Mouse (Mus musculus) hindbrain, embryonic 11.5 days (tissue): Measurements from ENCODE around the gene Uba52. TPM values are rescaled to one million over a fixed set of nuclear protein-coding genes. Genes with fewer than 3 reads are reported as not detected.

ENCODE experiments used
- ATAC-seq: fragments of 200-750 bp; cut with Nextera tagmentation; 2 replicates; pipeline ENCODE4 v1.8.0; 2017; ENCODE audit warnings: mild to moderate bottlenecking, moderate TSS enrichment, moderate library complexity; ENCODE audit not compliant: low FRiP score
- DNase-seq: peaks from one replicate; pipeline ENCODE4 v3.0.0-alpha.2; 2015; ENCODE audit warnings: low spot score
- H3K27ac ChIP-seq: fragments of 300-500 bp; sonication (generic); 2 replicates; pipeline ENCODE4 v1.5.1; 2014; ENCODE audit warnings: mild to moderate bottlenecking, low read depth, low read length
- H3K27me3 ChIP-seq: fragments of 300-500 bp; sonication (generic); 2 replicates; pipeline ENCODE4 v1.6.1; 2014; ENCODE audit warnings: mild to moderate bottlenecking, low read length, moderate library complexity, mixed read lengths; ENCODE audit not compliant: control insufficient read depth, insufficient read depth
- H3K36me3 ChIP-seq: fragments of 300-500 bp; sonication (generic); 2 replicates; pipeline ENCODE4 v1.6.1; 2014; ENCODE audit warnings: mild to moderate bottlenecking, low read length, moderate library complexity, mixed read lengths; ENCODE audit not compliant: control insufficient read depth, insufficient read depth
- H3K4me1 ChIP-seq: fragments of 300-500 bp; sonication (generic); replicated peaks from 2 replicates; pipeline ENCODE4 v1.6.1; 2014; ENCODE audit warnings: low read length, mixed read lengths; ENCODE audit not compliant: control insufficient read depth, insufficient read depth
- H3K4me2 ChIP-seq: fragments of 300-500 bp; sonication (generic); replicated peaks from 2 replicates; pipeline ENCODE4 v1.6.1; 2014; ENCODE audit warnings: mild to moderate bottlenecking, low read depth, low read length
- H3K4me3 ChIP-seq: fragments of 300-500 bp; sonication (generic); 2 replicates; pipeline ENCODE4 v1.5.1; 2014; ENCODE audit warnings: low read depth, low read length
- H3K9ac ChIP-seq: fragments of 300-500 bp; sonication (generic); 2 replicates; pipeline ENCODE4 v1.6.1; 2014; ENCODE audit warnings: low read depth, low read length
- H3K9me3 ChIP-seq: fragments of 300-500 bp; sonication (generic); 2 replicates; pipeline ENCODE4 v1.6.1; 2016; ENCODE audit warnings: low read length; ENCODE audit not compliant: control insufficient read depth
- WGBS: fragments of 180-500 bp; shearing (Covaris S2); extraction: QIAGEN DNeasy Blood & Tissue Kit; methylation state at CpG from one replicate; pipeline ENCODE4 v1.1.7; 2014; 5-methylcytosine and 5-hydroxymethylcytosine counted together
- polyA plus RNA-seq: library from polyadenylated mRNA; unstranded; fragments of >200 nt; fragmentation: Nextera tagmentation; extraction: Ambion mirVana; gene quantifications from 2 replicates; pipeline ENCODE4 v1.2.1, GENCODE M21; 2014

The Uba52 gene
- polyA plus RNA-seq, 1 experiment from 2014 or later, result 814 TPM

DNA sequence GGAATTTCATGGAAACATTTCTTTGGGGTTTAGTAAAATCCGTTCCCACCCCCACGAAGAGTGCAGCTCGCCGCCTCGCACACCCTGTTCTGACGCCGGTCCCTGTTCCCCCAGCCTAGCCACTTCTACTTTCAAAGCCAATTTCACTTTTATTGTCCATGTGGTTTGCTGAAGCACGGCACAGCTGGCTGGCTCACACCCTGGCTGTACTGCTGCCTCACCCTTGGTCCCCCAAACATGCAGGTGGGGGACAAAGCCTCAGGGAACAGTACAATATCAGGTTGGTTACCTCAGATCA lies 48.1 kb downstream of the Uba52 start:
- Histone ChIP-seq H3K9ac (no peak overlapping the region), H3K9me3 (no peaks in the 10 kb centered on the region), H3K4me3 (no peak overlapping the region), H3K4me2 (no peak overlapping the region), H3K36me3 (no peaks in the 10 kb centered on the region), H3K27me3 (no peaks in the 10 kb centered on the region), H3K4me1 (no peaks in the 10 kb centered on the region), H3K27ac (no peak overlapping the region)
- ATAC-seq (no peak), DNase-seq (no peak)
- 97% methylated on average over 8 of the region's 8 CpGs for WGBS

DNA sequence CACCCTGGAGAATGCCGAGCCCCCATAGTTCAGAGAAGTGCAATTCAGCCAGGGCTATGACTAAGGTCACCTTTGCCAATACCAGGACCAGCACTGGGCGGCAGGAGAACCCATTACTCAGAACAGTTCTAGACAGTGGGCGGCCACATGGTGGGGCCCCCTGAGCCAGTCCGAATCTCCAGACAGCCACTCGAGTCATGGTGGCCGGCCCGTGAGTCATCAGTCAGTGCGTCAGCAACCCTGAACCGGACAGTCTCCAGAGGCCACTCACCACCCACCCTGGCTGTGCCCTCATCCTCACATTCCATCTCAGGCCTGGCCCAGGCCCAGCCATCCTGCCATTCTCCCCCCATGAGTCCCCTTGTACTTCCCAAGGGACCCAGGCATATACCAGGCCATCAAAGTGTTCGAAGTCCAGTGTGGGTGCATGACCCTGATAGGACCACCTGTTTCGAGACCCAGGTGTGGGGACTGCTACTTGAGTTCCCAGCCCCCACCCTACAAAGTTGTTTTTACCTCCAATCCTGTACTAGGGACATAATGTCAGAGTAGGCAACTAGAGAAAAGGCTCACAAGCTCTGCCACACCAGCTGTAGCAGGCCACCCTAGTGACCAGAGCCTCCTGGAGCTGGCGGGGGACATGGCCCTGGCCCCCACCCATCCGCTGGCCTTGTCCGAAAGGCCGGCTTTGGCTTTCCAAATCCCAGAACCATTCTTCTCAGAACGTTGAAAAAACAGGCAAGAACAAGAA lies 48.7 kb downstream of the Uba52 start:
- WGBS, result 90% methylated on average over 16 of the region's 16 CpGs

DNA sequence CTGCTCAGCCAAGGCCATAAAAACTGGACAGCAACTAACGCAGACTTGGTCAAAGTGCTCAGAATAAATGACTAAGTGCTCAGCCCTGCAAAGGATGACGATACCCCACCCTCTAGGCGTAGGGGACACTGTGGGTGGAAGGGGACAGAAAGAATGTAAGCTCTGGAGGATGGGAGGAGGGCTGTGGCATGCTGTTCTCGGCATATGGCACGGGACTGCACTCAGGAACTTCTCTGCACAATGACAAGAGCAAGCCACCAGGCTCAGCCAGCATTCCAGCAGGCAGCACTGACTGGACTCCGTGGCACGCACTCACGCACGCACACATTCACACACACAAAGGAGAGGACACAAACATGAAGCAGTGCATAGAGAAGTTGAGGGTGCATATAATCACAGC lies 50.0 kb downstream of the Uba52 start:
- no peak for DNase-seq
- WGBS, result 88% methylated on average over 9 of the region's 9 CpGs
- ATAC-seq, result no peak

More for the DNA sequence above, 48.7 kb downstream of the Uba52 start:
- ATAC-seq (no peak), DNase-seq (no peak)
- no peak overlapping the region for H3K27ac ChIP-seq
- H3K4me3 ChIP-seq, result no peak overlapping the region
- H3K36me3 ChIP-seq, result no peaks in the 10 kb centered on the region
- H3K4me2 ChIP-seq, result no peak overlapping the region
- no peak overlapping the region for H3K9ac ChIP-seq
- H3K9me3 ChIP-seq, result no peaks in the 10 kb centered on the region
- H3K27me3 ChIP-seq, result no peaks in the 10 kb centered on the region
- H3K4me1 ChIP-seq, result no peaks in the 10 kb centered on the region

GRCm38 (mm10) chr8:70460199-70460598 lies 50.4 kb downstream of the Uba52 start:
- 92% methylated on average over 5 of the region's 5 CpGs for WGBS
- ATAC-seq (no peak), DNase-seq (no peak)
- Histone ChIP-seq H3K27me3 (no peaks in the 10 kb centered on the region), H3K27ac (no peak overlapping the region), H3K9ac (no peak overlapping the region), H3K4me1 (no peaks in the 10 kb centered on the region), H3K9me3 (no peaks in the 10 kb centered on the region), H3K4me2 (no peak overlapping the region), H3K4me3 (no peak overlapping the region), H3K36me3 (no peaks in the 10 kb centered on the region)

More for the DNA sequence above, 50.0 kb downstream of the Uba52 start:
- H3K9ac ChIP-seq, result no peak overlapping the region
- H3K4me3 ChIP-seq, result no peak overlapping the region
- H3K9me3 ChIP-seq, result no peaks in the 10 kb centered on the region
- H3K36me3 ChIP-seq, result no peaks in the 10 kb centered on the region
- no peaks in the 10 kb centered on the region for H3K4me1 ChIP-seq
- H3K4me2 ChIP-seq, result no peak overlapping the region
- H3K27ac ChIP-seq, result no peak overlapping the region
- no peaks in the 10 kb centered on the region for H3K27me3 ChIP-seq

GRCm38 (mm10) chr8:70459636-70460035 lies 51.0 kb downstream of the Uba52 start:
- no peaks in the 10 kb centered on the region for H3K36me3 ChIP-seq
- DNase-seq, result no peak
- no peak overlapping the region for H3K27ac ChIP-seq
- no peaks in the 10 kb centered on the region for H3K27me3 ChIP-seq
- H3K9me3 ChIP-seq, result no peaks in the 10 kb centered on the region
- no peak for ATAC-seq
- H3K4me3 ChIP-seq, result no peak overlapping the region
- H3K4me1 ChIP-seq, result no peaks in the 10 kb centered on the region
- WGBS, result 95% methylated on average over 2 of the region's 2 CpGs
- no peak overlapping the region for H3K9ac ChIP-seq
- no peak overlapping the region for H3K4me2 ChIP-seq

DNA sequence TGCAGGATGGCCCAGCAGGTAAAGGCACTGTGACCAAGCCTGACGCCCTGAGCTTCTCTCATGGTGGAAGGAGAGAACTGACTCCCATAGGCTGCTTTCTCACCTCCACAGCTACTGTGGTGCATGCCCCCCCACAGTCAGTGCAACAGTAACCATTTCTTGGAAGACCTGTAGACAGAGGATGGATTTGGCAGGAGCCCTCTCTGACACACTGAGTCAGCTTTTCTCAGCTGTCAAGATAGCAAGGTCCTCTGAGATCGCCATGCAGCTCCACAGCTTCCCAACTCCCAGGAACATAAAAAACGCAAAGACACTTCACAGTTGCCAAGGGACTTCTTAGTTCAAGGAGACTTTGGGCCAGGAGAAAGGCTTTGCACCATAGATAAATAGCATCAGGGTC lies 52.1 kb downstream of the Uba52 start:
- no peaks in the 10 kb centered on the region for H3K9me3 ChIP-seq
- no peak overlapping the region for H3K27ac ChIP-seq
- 88% methylated on average over 3 of the region's 3 CpGs for WGBS
- H3K4me1 ChIP-seq, result no peaks in the 10 kb centered on the region
- H3K27me3 ChIP-seq, result no peaks in the 10 kb centered on the region
- no peak overlapping the region for H3K9ac ChIP-seq
- DNase-seq, result no peak
- no peak overlapping the region for H3K4me3 ChIP-seq
- no peak overlapping the region for H3K4me2 ChIP-seq
- no peaks in the 10 kb centered on the region for H3K36me3 ChIP-seq
- no peak for ATAC-seq

Other genes starting within 250 kb of the Uba52 start
- 50.4 and 51.6 TPM in 2 replicates for gene Homer3, start 228.0 kb downstream of the Uba52 start, polyA plus RNA-seq
- gene Ddx49, start 208.3 kb downstream of the Uba52 start, polyA plus RNA-seq, result 43.3 and 50.1 TPM in 2 replicates
- 268 and 278 TPM in 2 replicates for gene Cope, start 208.3 kb downstream of the Uba52 start, polyA plus RNA-seq
- 5.7 and 6.2 TPM in 2 replicates for gene Cers1, start 195.0 kb downstream of the Uba52 start, polyA plus RNA-seq
- 1.3 TPM in 2 replicates for gene Gdf1, start 181.0 kb downstream of the Uba52 start, polyA plus RNA-seq
- 21.4 TPM in 2 replicates for gene Upf1, start 157.5 kb downstream of the Uba52 start, polyA plus RNA-seq
- 0.08 and 0.11 TPM in 2 replicates for gene Comp, start 137.2 kb downstream of the Uba52 start, polyA plus RNA-seq
- 13.6 and 14.2 TPM in 2 replicates for gene Crtc1, start 71.2 kb downstream of the Uba52 start, polyA plus RNA-seq
- 11.1 and 12.8 TPM in 2 replicates for gene Klhl26, start 33.8 kb downstream of the Uba52 start, polyA plus RNA-seq
- gene Tmem59l, start 23.4 kb downstream of the Uba52 start, polyA plus RNA-seq, result 15.6 and 19.6 TPM in 2 replicates
- 2.4 and 6.6 TPM in 2 replicates for gene Crlf1, start 17.6 kb downstream of the Uba52 start, polyA plus RNA-seq
- gene Rex1bd, start 4.0 kb downstream of the Uba52 start, polyA plus RNA-seq, result 129 and 136 TPM in 2 replicates
- 226 and 243 TPM in 2 replicates for gene Fkbp8, start 16.9 kb upstream of the Uba52 start, polyA plus RNA-seq
- 48.3 and 52.6 TPM in 2 replicates for gene Kxd1, start 17.2 kb upstream of the Uba52 start, polyA plus RNA-seq
- 15.4 and 16.5 TPM in 2 replicates for gene Ell, start 28.7 kb upstream of the Uba52 start, polyA plus RNA-seq
- gene Isyna1, start 83.6 kb upstream of the Uba52 start, polyA plus RNA-seq, result 57.9 and 65.1 TPM in 2 replicates
- 126 and 129 TPM in 2 replicates for gene Ssbp4, start 98.1 kb upstream of the Uba52 start, polyA plus RNA-seq
- gene Lrrc25, start 105.4 kb upstream of the Uba52 start, polyA plus RNA-seq, result 0.85 and 0.97 TPM in 2 replicates
- gene Gdf15, start 121.7 kb upstream of the Uba52 start, polyA plus RNA-seq, result not detected in 2 replicates
- gene Pgpep1, start 149.6 kb upstream of the Uba52 start, polyA plus RNA-seq, result 170 TPM in 2 replicates
- gene Lsm4, start 162.4 kb upstream of the Uba52 start, polyA plus RNA-seq, result 282 and 299 TPM in 2 replicates
- gene Jund, start 188.1 kb upstream of the Uba52 start, polyA plus RNA-seq, result 126 and 137 TPM in 2 replicates
- 0.03 and 0.14 TPM in 2 replicates for gene Iqcn, start 192.7 kb upstream of the Uba52 start, polyA plus RNA-seq
- not detected in 2 replicates for gene Gm3336, start 207.7 kb upstream of the Uba52 start, polyA plus RNA-seq
- 0.09 TPM in 1 of 2 replicates, not detected in the other for gene Pde4c, start 212.9 kb upstream of the Uba52 start, polyA plus RNA-seq
- gene Rab3a, start 243.9 kb upstream of the Uba52 start, polyA plus RNA-seq, result 91.5 and 94.3 TPM in 2 replicates